Mouse (Mus musculus): ENCODE results near the gene Grin3b. TPM values are rescaled to one million over a fixed set of nuclear protein-coding genes. Genes with fewer than 3 reads are reported as not detected.

Gene Grin3b
- polyA plus RNA-seq, 1 experiment from 2014 or later, result 0.19 TPM

GRCm38 (mm10) chr10:80025044-80025347, 54.5 kb downstream of the Grin3b start:
- no peak overlapping the region for H3K27ac ChIP-seq (ENCODE audit: low read depth, low read length)
- H3K27me3 ChIP-seq (ENCODE audit: control insufficient read depth, insufficient read depth, low read length), result no peaks in the 10 kb centered on the region
- H3K4me3 ChIP-seq (ENCODE audit: low read length), result no peak overlapping the region
- H3K36me3 ChIP-seq (ENCODE audit: control insufficient read depth, insufficient read depth, low read length), result peaks cover 3% of the 10 kb centered on the region; the same call in 1 of the 2 replicates
- H3K4me2 ChIP-seq (replicated peaks; ENCODE audit: low read depth, low read length), result no peak overlapping the region
- H3K9me3 ChIP-seq (ENCODE audit: control insufficient read depth, low read length), result no peaks in the 10 kb centered on the region
- WGBS, result 71% methylated on average over 4 of the region's 4 CpGs
- H3K9ac ChIP-seq (ENCODE audit: low read depth, low read length), result no peak overlapping the region
- ATAC-seq (ENCODE audit: low FRiP score, low TSS enrichment), result no peak
- peaks cover 3% of the 10 kb centered on the region; the same call in 1 of the 2 replicates for H3K4me1 ChIP-seq (ENCODE audit: control insufficient read depth, insufficient read depth, low read length)

- no peak overlapping the region for H3K4me2 ChIP-seq (replicated peaks; ENCODE audit: low read depth, low read length)
- H3K9me3 ChIP-seq (ENCODE audit: control insufficient read depth, low read length), result no peaks in the 10 kb centered on the region
- no peak overlapping the region for H3K27ac ChIP-seq (ENCODE audit: low read depth, low read length)
- no peaks in the 10 kb centered on the region for H3K27me3 ChIP-seq (ENCODE audit: control insufficient read depth, insufficient read depth, low read length)
- WGBS, result 74% methylated on average over 10 of the region's 10 CpGs
- peaks cover 3% of the 10 kb centered on the region; the same call in 1 of the 2 replicates for H3K36me3 ChIP-seq (ENCODE audit: control insufficient read depth, insufficient read depth, low read length)
- H3K9ac ChIP-seq (ENCODE audit: low read depth, low read length), result no peak overlapping the region
- no peak overlapping the region for H3K4me3 ChIP-seq (ENCODE audit: low read length)
- ATAC-seq (ENCODE audit: low FRiP score, low TSS enrichment), result no peak
- no peaks in the 10 kb centered on the region for H3K4me1 ChIP-seq (ENCODE audit: control insufficient read depth, insufficient read depth, low read length)
Measured at GRCm38 (mm10) chr10:80025463-80025862, 54.9 kb downstream of the Grin3b start.

GRCm38 (mm10) chr10:80025889-80026288, 55.4 kb downstream of the Grin3b start:
- ATAC-seq (ENCODE audit: low FRiP score, low TSS enrichment), result no peak
- Histone ChIP-seq H3K27ac (ENCODE audit: low read depth, low read length) (no peak overlapping the region), H3K4me2 (replicated peaks; ENCODE audit: low read depth, low read length) (no peak overlapping the region), H3K27me3 (ENCODE audit: control insufficient read depth, insufficient read depth, low read length) (no peaks in the 10 kb centered on the region), H3K36me3 (ENCODE audit: control insufficient read depth, insufficient read depth, low read length) (peaks cover 3% of the 10 kb centered on the region; the same call in 1 of the 2 replicates), H3K4me1 (ENCODE audit: control insufficient read depth, insufficient read depth, low read length) (no peaks in the 10 kb centered on the region), H3K9ac (ENCODE audit: low read depth, low read length) (no peak overlapping the region), H3K4me3 (ENCODE audit: low read length) (no peak overlapping the region), H3K9me3 (ENCODE audit: control insufficient read depth, low read length) (no peaks in the 10 kb centered on the region)
- 54% methylated on average over 12 of the region's 12 CpGs for WGBS

Other genes starting within 250 kb of the Grin3b start
- gene Polrmt, start 224.1 kb upstream of the Grin3b start, polyA plus RNA-seq (2014; fragmentation: Nextera tagmentation; extraction: Ambion mirVana), result 33.2 and 38.9 TPM in 2 replicates
- gene Fgf22, start 215.6 kb upstream of the Grin3b start, polyA plus RNA-seq (2014; fragmentation: Nextera tagmentation; extraction: Ambion mirVana), result 0.11 and 0.61 TPM in 2 replicates
- 95.9 and 104 TPM in 2 replicates for gene Rnf126, start 203.8 kb upstream of the Grin3b start, polyA plus RNA-seq (2014; fragmentation: Nextera tagmentation; extraction: Ambion mirVana)
- 4.9 and 8.2 TPM in 2 replicates for gene Fstl3, start 193.4 kb upstream of the Grin3b start, polyA plus RNA-seq (2014; fragmentation: Nextera tagmentation; extraction: Ambion mirVana)
- not detected in 2 replicates for gene Prss57, start 179.8 kb upstream of the Grin3b start, polyA plus RNA-seq (2014; fragmentation: Nextera tagmentation; extraction: Ambion mirVana)
- gene Palm, start 177.1 kb upstream of the Grin3b start, polyA plus RNA-seq (2014; fragmentation: Nextera tagmentation; extraction: Ambion mirVana), result 101 and 136 TPM in 2 replicates
- gene Misp, start 149.7 kb upstream of the Grin3b start, polyA plus RNA-seq (2014; fragmentation: Nextera tagmentation; extraction: Ambion mirVana), result 4.1 and 9.0 TPM in 2 replicates
- 279 and 333 TPM in 2 replicates for gene Ptbp1, start 116.3 kb upstream of the Grin3b start, polyA plus RNA-seq (2014; fragmentation: Nextera tagmentation; extraction: Ambion mirVana)
- 9.6 and 11.1 TPM in 2 replicates for gene Prtn3, start 96.2 kb upstream of the Grin3b start, polyA plus RNA-seq (2014; fragmentation: Nextera tagmentation; extraction: Ambion mirVana)
- 58.8 and 59.7 TPM in 2 replicates for gene Plppr3, start 96.1 kb upstream of the Grin3b start, polyA plus RNA-seq (2014; fragmentation: Nextera tagmentation; extraction: Ambion mirVana)
- gene Elane, start 84.5 kb upstream of the Grin3b start, polyA plus RNA-seq (2014; fragmentation: Nextera tagmentation; extraction: Ambion mirVana), result not detected in 2 replicates
- gene Cfd, start 79.9 kb upstream of the Grin3b start, polyA plus RNA-seq (2014; fragmentation: Nextera tagmentation; extraction: Ambion mirVana), result not detected in 2 replicates
- 48.0 and 61.2 TPM in 2 replicates for gene Med16, start 61.8 kb upstream of the Grin3b start, polyA plus RNA-seq (2014; fragmentation: Nextera tagmentation; extraction: Ambion mirVana)
- 4.6 and 10.8 TPM in 2 replicates for gene Gm26602, start 59.9 kb upstream of the Grin3b start, polyA plus RNA-seq (2014; fragmentation: Nextera tagmentation; extraction: Ambion mirVana)
- 0.47 and 0.61 TPM in 2 replicates for gene Kiss1r, start 53.7 kb upstream of the Grin3b start, polyA plus RNA-seq (2014; fragmentation: Nextera tagmentation; extraction: Ambion mirVana)
- 102 and 137 TPM in 2 replicates for gene R3hdm4, start 49.5 kb upstream of the Grin3b start, polyA plus RNA-seq (2014; fragmentation: Nextera tagmentation; extraction: Ambion mirVana)
- gene Arid3a, start 43.7 kb upstream of the Grin3b start, polyA plus RNA-seq (2014; fragmentation: Nextera tagmentation; extraction: Ambion mirVana), result 12.0 and 12.3 TPM in 2 replicates
- 132 and 147 TPM in 2 replicates for gene Wdr18, start 10.6 kb upstream of the Grin3b start, polyA plus RNA-seq (2014; fragmentation: Nextera tagmentation; extraction: Ambion mirVana)
- gene Tmem259, start 13.6 kb downstream of the Grin3b start, polyA plus RNA-seq (2014; fragmentation: Nextera tagmentation; extraction: Ambion mirVana), result 18.8 and 27.8 TPM in 2 replicates
- 186 and 220 TPM in 2 replicates for gene Cnn2, start 17.9 kb downstream of the Grin3b start, polyA plus RNA-seq (2014; fragmentation: Nextera tagmentation; extraction: Ambion mirVana)
- 1.8 and 2.7 TPM in 2 replicates for gene Abca7, start 25.8 kb downstream of the Grin3b start, polyA plus RNA-seq (2014; fragmentation: Nextera tagmentation; extraction: Ambion mirVana)
- 4.8 and 7.7 TPM in 2 replicates for gene Arhgap45, start 45.9 kb downstream of the Grin3b start, polyA plus RNA-seq (2014; fragmentation: Nextera tagmentation; extraction: Ambion mirVana)
- gene Polr2e, start 69.1 kb downstream of the Grin3b start, polyA plus RNA-seq (2014; fragmentation: Nextera tagmentation; extraction: Ambion mirVana), result 276 and 310 TPM in 2 replicates
- 552 and 641 TPM in 2 replicates for gene Gpx4, start 76.5 kb downstream of the Grin3b start, polyA plus RNA-seq (2014; fragmentation: Nextera tagmentation; extraction: Ambion mirVana)
- gene Sbno2, start 134.9 kb downstream of the Grin3b start, polyA plus RNA-seq (2014; fragmentation: Nextera tagmentation; extraction: Ambion mirVana), result 10.6 and 14.8 TPM in 2 replicates
- gene Stk11, start 145.1 kb downstream of the Grin3b start, polyA plus RNA-seq (2014; fragmentation: Nextera tagmentation; extraction: Ambion mirVana), result 26.6 and 42.0 TPM in 2 replicates
- 519 and 582 TPM in 2 replicates for gene Atp5d, start 167.9 kb downstream of the Grin3b start, polyA plus RNA-seq (2014; fragmentation: Nextera tagmentation; extraction: Ambion mirVana)
- gene Cbarp, start 170.1 kb downstream of the Grin3b start, polyA plus RNA-seq (2014; fragmentation: Nextera tagmentation; extraction: Ambion mirVana), result 8.1 and 8.4 TPM in 2 replicates
- 42.3 and 46.2 TPM in 2 replicates for gene Midn, start 177.6 kb downstream of the Grin3b start, polyA plus RNA-seq (2014; fragmentation: Nextera tagmentation; extraction: Ambion mirVana)
- 80.0 and 104 TPM in 2 replicates for gene Cirbp, start 195.3 kb downstream of the Grin3b start, polyA plus RNA-seq (2014; fragmentation: Nextera tagmentation; extraction: Ambion mirVana)
- 10.3 and 12.1 TPM in 2 replicates for gene 1600002K03Rik, start 202.2 kb downstream of the Grin3b start, polyA plus RNA-seq (2014; fragmentation: Nextera tagmentation; extraction: Ambion mirVana)
- gene Efna2, start 208.8 kb downstream of the Grin3b start, polyA plus RNA-seq (2014; fragmentation: Nextera tagmentation; extraction: Ambion mirVana), result 15.4 and 17.3 TPM in 2 replicates

All from kidney, embryonic 14.5 days (tissue).